Mouse (Mus musculus): ENCODE results near the gene Foxo1. TPM values are rescaled to one million over a fixed set of nuclear protein-coding genes. Genes with fewer than 3 reads are reported as not detected.

Gene Foxo1
- polyA plus RNA-seq, 1 experiment from 2014 or later: 3.5 TPM

DNA sequence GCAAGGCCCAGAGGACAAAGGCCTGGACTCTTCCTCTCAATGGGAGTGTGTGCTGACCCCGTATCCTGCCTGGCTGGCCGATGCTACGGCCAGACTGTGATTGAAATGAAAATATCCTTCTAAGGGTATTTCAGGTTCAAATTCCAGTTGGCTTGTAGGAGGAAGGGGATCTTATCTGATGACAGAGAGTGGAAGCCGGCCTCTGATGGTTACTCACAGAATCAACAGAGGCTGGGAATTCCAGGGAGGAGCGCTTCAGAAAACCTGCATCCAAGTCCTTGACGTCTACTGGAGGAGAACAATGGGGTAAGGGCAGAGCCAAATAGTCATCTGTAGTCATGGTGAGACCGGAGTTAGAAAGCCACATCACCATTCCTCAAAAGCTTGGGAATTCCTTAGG, 115.2 kb downstream of the Foxo1 start:
- no peak for DNase-seq

DNA sequence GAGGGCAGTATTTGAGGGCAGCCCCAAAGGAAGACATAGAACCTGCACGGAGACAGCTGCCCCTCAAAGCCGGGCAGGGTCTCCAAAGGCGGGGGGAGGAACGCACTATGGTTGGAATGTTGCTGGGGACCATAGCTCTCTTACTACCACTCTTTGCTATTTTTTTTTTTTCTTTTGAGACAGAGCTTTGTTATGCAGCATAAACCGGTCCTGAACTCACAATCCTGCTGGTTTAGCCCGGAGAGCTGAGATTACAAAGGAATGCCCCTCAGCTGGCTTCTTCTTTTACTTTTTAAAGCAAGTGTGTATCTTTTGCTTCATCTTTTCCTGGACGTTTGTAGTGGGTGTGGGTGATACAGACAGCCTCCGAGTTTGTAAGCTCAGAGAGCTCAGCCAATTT, 118.2 kb downstream of the Foxo1 start:
- Histone ChIP-seq H3K27ac (ENCODE audit: low read depth) (no peak overlapping the region), H3K27me3 (ENCODE audit: insufficient read depth, low read length) (no peaks in the 10 kb centered on the region), H3K36me3 (replicated peaks; ENCODE audit: insufficient read depth, low read length) (no peaks in the 10 kb centered on the region), H3K9me3 (ENCODE audit: low read length) (no peaks in the 10 kb centered on the region), H3K4me3 (ENCODE audit: low read depth, low read length) (no peak overlapping the region), H3K9ac (replicated peaks) (no peak overlapping the region), H3K4me1 (ENCODE audit: insufficient read depth) (no peaks in the 10 kb centered on the region), H3K4me2 (ENCODE audit: low read depth, low read length) (no peak overlapping the region)
- DNase-seq: no peak
- WGBS (ENCODE audit: insufficient replicate concordance): 52% methylated on average over 8 of the region's 8 CpGs
- ATAC-seq: no peak
- TF ChIP-seq CTCF (IDR thresholded peaks at IDR 0.05; ENCODE audit: low read depth) (no peak), EP300 (IDR thresholded peaks at IDR 0.05; ENCODE audit: low read depth) (no peak)

More for the DNA sequence above, 115.2 kb downstream of the Foxo1 start:
- TF ChIP-seq EP300 (IDR thresholded peaks at IDR 0.05; ENCODE audit: low read depth) (no peak), CTCF (IDR thresholded peaks at IDR 0.05; ENCODE audit: low read depth) (no peak)
- H3K4me3 ChIP-seq (ENCODE audit: low read depth, low read length): no peak overlapping the region
- H3K27ac ChIP-seq (ENCODE audit: low read depth): no peak overlapping the region
- H3K4me1 ChIP-seq (ENCODE audit: insufficient read depth): no peaks in the 10 kb centered on the region
- no peaks in the 10 kb centered on the region for H3K36me3 ChIP-seq (replicated peaks; ENCODE audit: insufficient read depth, low read length)
- H3K4me2 ChIP-seq (ENCODE audit: low read depth, low read length): no peak overlapping the region
- no peak overlapping the region for H3K9ac ChIP-seq (replicated peaks)
- ATAC-seq: no peak
- WGBS (ENCODE audit: insufficient replicate concordance): 69% methylated on average over 7 of the region's 7 CpGs
- no peaks in the 10 kb centered on the region for H3K27me3 ChIP-seq (ENCODE audit: insufficient read depth, low read length)
- H3K9me3 ChIP-seq (ENCODE audit: low read length): no peaks in the 10 kb centered on the region

DNA sequence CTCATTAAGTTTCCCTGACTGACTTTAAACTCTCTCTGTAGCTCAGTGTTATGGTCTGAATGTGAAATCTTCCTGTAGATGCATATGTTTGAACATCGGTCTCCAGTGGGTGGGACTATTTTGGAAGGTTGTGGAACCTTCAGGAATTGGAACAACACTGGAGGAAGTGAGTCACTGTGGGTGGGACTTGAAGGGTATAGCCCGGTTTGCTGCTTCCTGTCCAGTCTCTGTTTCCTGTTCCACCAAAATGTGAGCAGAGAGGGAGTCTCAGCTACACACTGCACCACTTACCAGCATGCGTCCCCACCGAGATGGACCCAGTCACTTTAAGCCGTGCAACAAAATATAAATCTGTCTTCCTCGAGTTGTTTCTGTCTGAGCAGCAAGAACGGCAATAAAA, 122.2 kb downstream of the Foxo1 start:
- H3K27me3 ChIP-seq (ENCODE audit: insufficient read depth, low read length): no peaks in the 10 kb centered on the region
- no peak for TF ChIP-seq CTCF (IDR thresholded peaks at IDR 0.05; ENCODE audit: low read depth)
- TF ChIP-seq EP300 (IDR thresholded peaks at IDR 0.05; ENCODE audit: low read depth): no peak
- ATAC-seq: no peak
- H3K4me2 ChIP-seq (ENCODE audit: low read depth, low read length): no peak overlapping the region
- H3K4me1 ChIP-seq (ENCODE audit: insufficient read depth): no peaks in the 10 kb centered on the region; the same call in 1 of the 2 replicates
- WGBS (ENCODE audit: insufficient replicate concordance): 47% methylated on average over 7 of the region's 7 CpGs
- no peak for DNase-seq
- no peaks in the 10 kb centered on the region for H3K36me3 ChIP-seq (replicated peaks; ENCODE audit: insufficient read depth, low read length)
- no peak overlapping the region for H3K9ac ChIP-seq (replicated peaks)
- H3K9me3 ChIP-seq (ENCODE audit: low read length): no peaks in the 10 kb centered on the region
- no peak overlapping the region for H3K4me3 ChIP-seq (ENCODE audit: low read depth, low read length)
- H3K27ac ChIP-seq (ENCODE audit: low read depth): no peak overlapping the region

DNA sequence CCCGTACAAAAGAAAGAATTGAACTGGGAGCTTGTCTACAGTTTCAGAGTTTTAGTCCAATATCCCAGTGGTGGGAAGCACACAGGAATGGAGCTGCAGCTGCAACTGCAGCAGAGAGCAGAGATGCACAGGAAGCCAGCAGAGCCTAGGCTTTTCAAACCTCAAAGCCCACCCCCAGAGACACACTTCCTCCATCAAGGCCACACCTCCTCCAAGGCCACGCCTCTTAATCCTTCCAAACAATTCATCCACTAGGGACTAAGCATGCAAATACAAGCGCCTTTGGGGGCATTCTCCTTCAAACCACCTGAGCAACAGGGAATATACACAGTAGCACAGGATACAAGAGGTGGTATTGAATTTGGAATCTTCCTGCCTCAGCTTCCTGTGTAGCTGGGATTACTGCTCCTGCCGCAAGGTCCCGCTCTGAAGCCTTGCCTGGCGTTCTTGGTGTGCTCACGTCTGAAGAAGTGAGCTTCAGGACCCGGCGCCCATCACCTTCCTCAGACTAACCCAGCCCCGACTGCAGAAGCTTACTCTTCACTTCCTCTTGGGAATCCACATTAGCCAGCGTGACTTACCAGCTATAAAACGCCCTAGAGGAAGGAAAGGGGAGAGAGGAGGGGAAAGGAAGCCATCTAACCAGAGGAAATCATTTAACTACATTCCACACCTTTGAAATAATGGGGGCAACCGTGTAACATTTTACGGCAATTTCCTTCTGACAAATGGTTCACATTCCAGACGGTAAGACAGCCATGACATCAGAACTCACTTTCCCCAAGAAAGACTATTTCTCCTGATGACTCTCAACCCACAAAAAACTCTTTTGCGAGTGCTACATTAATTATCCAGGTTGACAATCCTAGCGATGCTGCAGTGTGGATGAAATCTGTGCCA, 122.9 kb downstream of the Foxo1 start:
- WGBS (ENCODE audit: insufficient replicate concordance): 43% methylated on average over 17 of the region's 17 CpGs
- no peak for DNase-seq

DNA sequence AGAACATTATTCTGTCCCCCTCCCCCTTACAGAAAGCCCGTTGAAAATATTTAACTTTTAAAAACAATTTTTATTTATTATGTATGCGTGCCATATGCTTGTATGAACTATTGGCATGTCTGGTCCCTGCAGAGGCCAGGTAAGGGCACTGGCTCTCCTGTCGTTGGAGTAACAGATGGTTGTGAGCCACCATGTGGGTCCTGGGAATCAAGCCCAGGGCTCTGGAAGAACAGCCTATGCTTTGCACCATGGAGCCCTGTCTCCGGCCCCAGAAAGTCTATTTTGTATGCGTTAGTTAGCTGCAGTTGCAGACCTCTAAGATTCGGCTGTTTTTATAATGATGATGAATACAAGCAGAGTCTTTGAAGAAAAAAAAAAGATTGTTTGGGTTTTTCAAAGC, 123.8 kb downstream of the Foxo1 start:
- Histone ChIP-seq H3K4me2 (ENCODE audit: low read depth, low read length) (no peak overlapping the region), H3K4me3 (ENCODE audit: low read depth, low read length) (no peak overlapping the region), H3K27me3 (ENCODE audit: insufficient read depth, low read length) (no peaks in the 10 kb centered on the region), H3K9me3 (ENCODE audit: low read length) (no peaks in the 10 kb centered on the region), H3K27ac (ENCODE audit: low read depth) (no peak overlapping the region), H3K9ac (replicated peaks) (no peak overlapping the region), H3K36me3 (replicated peaks; ENCODE audit: insufficient read depth, low read length) (no peaks in the 10 kb centered on the region), H3K4me1 (ENCODE audit: insufficient read depth) (peaks cover 2% of the 10 kb centered on the region)
- DNase-seq: no peak
- TF ChIP-seq EP300 (IDR thresholded peaks at IDR 0.05; ENCODE audit: low read depth) (no peak), CTCF (IDR thresholded peaks at IDR 0.05; ENCODE audit: low read depth) (no peak)
- 75% methylated on average over 6 of the region's 6 CpGs for WGBS (ENCODE audit: insufficient replicate concordance)
- ATAC-seq: no peak

More for the DNA sequence above, 122.9 kb downstream of the Foxo1 start:
- no peaks in the 10 kb centered on the region for H3K9me3 ChIP-seq (ENCODE audit: low read length)
- no peak for ATAC-seq
- no peak for TF ChIP-seq EP300 (IDR thresholded peaks at IDR 0.05; ENCODE audit: low read depth)
- no peak for TF ChIP-seq CTCF (IDR thresholded peaks at IDR 0.05; ENCODE audit: low read depth)
- H3K4me2 ChIP-seq (ENCODE audit: low read depth, low read length): no peak overlapping the region
- no peaks in the 10 kb centered on the region; the same call in 1 of the 2 replicates for H3K4me1 ChIP-seq (ENCODE audit: insufficient read depth)
- no peak overlapping the region for H3K9ac ChIP-seq (replicated peaks)
- no peak overlapping the region for H3K4me3 ChIP-seq (ENCODE audit: low read depth, low read length)
- H3K27ac ChIP-seq (ENCODE audit: low read depth): no peak overlapping the region
- H3K36me3 ChIP-seq (replicated peaks; ENCODE audit: insufficient read depth, low read length): no peaks in the 10 kb centered on the region
- H3K27me3 ChIP-seq (ENCODE audit: insufficient read depth, low read length): no peaks in the 10 kb centered on the region

DNA sequence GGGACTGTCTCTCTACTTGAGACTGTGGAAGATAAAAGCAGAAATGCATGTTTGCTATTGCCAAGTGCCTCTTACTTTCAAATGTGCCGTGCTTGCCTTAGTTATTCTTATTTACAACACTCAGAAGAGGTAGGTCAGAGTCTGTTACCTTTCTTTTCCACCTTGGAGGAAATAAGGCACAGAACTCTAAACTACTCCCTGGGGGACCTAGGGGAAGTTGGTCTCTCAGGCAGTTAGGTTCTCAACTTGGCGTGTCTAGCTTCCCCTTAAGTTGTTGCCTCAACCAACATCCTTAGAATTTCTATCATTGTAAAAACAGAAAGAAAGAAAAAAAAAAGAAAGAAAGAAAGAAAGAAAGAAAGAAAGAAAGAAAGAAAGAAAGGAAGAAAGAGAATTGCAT, 124.4 kb downstream of the Foxo1 start:
- no peak for ATAC-seq
- no peak for DNase-seq
- H3K4me3 ChIP-seq (ENCODE audit: low read depth, low read length): no peak overlapping the region

More for the DNA sequence above, 124.4 kb downstream of the Foxo1 start:
- H3K27me3 ChIP-seq (ENCODE audit: insufficient read depth, low read length): no peaks in the 10 kb centered on the region
- no peak for TF ChIP-seq CTCF (IDR thresholded peaks at IDR 0.05; ENCODE audit: low read depth)
- TF ChIP-seq EP300 (IDR thresholded peaks at IDR 0.05; ENCODE audit: low read depth): no peak
- H3K4me2 ChIP-seq (ENCODE audit: low read depth, low read length): no peak overlapping the region
- peaks cover 8% of the 10 kb centered on the region for H3K4me1 ChIP-seq (ENCODE audit: insufficient read depth)
- H3K27ac ChIP-seq (ENCODE audit: low read depth): no peak overlapping the region
- WGBS (ENCODE audit: insufficient replicate concordance): 35% methylated on average over 2 of the region's 2 CpGs
- no peaks in the 10 kb centered on the region for H3K36me3 ChIP-seq (replicated peaks; ENCODE audit: insufficient read depth, low read length)
- H3K9me3 ChIP-seq (ENCODE audit: low read length): no peaks in the 10 kb centered on the region
- H3K9ac ChIP-seq (replicated peaks): no peak overlapping the region

All from liver, postnatal 0 days (tissue).